Mouse (Mus musculus) E14TG2a.4 (cell line): ENCODE measurements around the gene Kras.

Source experiments
- H3K27me3 ChIP-seq: 2 replicates; pipeline ENCODE4 v1.6.1; 2014; ENCODE audit warnings: low read length, control low read depth; ENCODE audit not compliant: insufficient read depth
- H3K36me3 ChIP-seq: 2 replicates; pipeline ENCODE4 v1.6.1; 2014; ENCODE audit warnings: low read length, control low read depth; ENCODE audit not compliant: insufficient read depth
- H3K4me1 ChIP-seq: replicated peaks from 2 replicates; pipeline ENCODE4 v1.6.1; 2014; ENCODE audit warnings: low read depth, low read length, control low read depth
- H3K4me3 ChIP-seq: replicated peaks from 2 replicates; pipeline ENCODE4 v1.5.1; 2014; ENCODE audit warnings: mild to moderate bottlenecking, low read length
- H3K9me3 ChIP-seq: 2 replicates; pipeline ENCODE4 v1.6.1; 2014; ENCODE audit warnings: low read length, control low read depth
- CTCF ChIP-seq: conservative IDR thresholded peaks from 2 replicates; pipeline ENCODE4 v1.5.1; 2014; ENCODE audit warnings: low read length
- NANOG ChIP-seq: IDR thresholded peaks from 2 replicates; pipeline ENCODE4 v1.6.1; 2014; ENCODE audit warnings: borderline replicate concordance, low read length, mixed read lengths
- POU5F1 ChIP-seq: IDR thresholded peaks from 2 replicates; pipeline ENCODE4 v1.6.1; 2014; ENCODE audit warnings: low read length, borderline replicate concordance

Kras gene

DNA sequence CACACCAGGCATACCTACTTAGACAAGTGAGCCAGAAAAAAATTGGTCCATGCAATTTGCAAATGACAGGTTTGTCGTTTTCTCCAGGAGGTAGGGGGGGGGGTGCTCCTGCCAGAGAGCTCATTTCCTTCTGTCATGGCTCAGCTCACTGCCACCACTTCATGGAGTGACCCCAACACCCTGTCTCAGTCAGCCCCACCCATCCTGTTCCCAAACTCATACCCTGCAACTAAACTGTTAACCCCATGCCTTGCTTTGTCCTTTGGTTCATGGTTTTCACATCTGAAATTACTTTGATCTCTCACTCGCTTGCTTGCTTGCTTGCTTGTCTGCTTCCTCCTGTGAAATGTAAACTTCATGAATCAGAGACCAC lies 6.6 kb upstream of the Kras start:
- Histone ChIP-seq H3K4me3 (no peak overlapping the region), H3K36me3 (no peaks in the 10 kb centered on the region), H3K4me1 (peaks cover 20% of the 10 kb centered on the region), H3K9me3 (no peaks in the 10 kb centered on the region), H3K27me3 (peaks cover 18% of the 10 kb centered on the region)
- TF ChIP-seq CTCF (no peak), NANOG (no peak), POU5F1 (no peak)

GRCm38 (mm10) chr6:145255952-145256700 lies 6.1 kb upstream of the Kras start:
- Histone ChIP-seq H3K27me3 (peaks cover 24% of the 10 kb centered on the region), H3K4me1 (peaks cover 22% of the 10 kb centered on the region), H3K4me3 (no peak overlapping the region), H3K36me3 (no peaks in the 10 kb centered on the region), H3K9me3 (no peaks in the 10 kb centered on the region)
- TF ChIP-seq NANOG (no peak), POU5F1 (no peak), CTCF (no peak)

DNA sequence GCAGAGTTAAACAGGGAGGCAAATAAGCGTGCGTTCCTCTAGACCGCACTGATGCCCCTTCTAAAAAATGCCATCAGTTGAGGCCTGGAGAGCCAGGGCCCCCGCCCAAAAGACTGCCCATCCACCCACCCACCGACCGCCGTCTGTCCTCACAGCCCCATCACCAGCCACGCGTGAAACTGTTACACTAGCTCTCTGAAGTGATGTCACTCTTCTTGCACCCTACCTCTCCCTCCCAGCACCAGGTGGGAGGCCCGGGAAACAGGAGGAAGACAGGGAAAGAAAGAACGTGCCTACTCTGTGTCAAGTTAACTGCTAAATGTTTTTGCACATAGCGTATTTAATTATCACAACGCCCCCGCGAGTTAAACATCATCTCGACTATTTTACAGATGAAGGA lies 781 bp upstream of the Kras start:
- Histone ChIP-seq H3K27me3 (peaks cover 27% of the 10 kb centered on the region), H3K4me3 (peak overlapping the region; percentile 93), H3K4me1 (peaks cover 28% of the 10 kb centered on the region), H3K36me3 (peaks cover 9% of the 10 kb centered on the region), H3K9me3 (no peaks in the 10 kb centered on the region)
- TF ChIP-seq CTCF (no peak), NANOG (no peak), POU5F1 (no peak)

- peaks cover 19% of the 10 kb centered on the region for H3K36me3 ChIP-seq
- no peak for TF ChIP-seq CTCF
- TF ChIP-seq NANOG: no peak
- TF ChIP-seq POU5F1: no peak
- H3K27me3 ChIP-seq: peaks cover 27% of the 10 kb centered on the region
- peaks cover 30% of the 10 kb centered on the region for H3K4me1 ChIP-seq
- no peaks in the 10 kb centered on the region for H3K9me3 ChIP-seq
- H3K4me3 ChIP-seq: peak overlapping the region; percentile 93
Measured at GRCm38 (mm10) chr6:145249291-145250184, 501 bp downstream of the Kras start.

DNA sequence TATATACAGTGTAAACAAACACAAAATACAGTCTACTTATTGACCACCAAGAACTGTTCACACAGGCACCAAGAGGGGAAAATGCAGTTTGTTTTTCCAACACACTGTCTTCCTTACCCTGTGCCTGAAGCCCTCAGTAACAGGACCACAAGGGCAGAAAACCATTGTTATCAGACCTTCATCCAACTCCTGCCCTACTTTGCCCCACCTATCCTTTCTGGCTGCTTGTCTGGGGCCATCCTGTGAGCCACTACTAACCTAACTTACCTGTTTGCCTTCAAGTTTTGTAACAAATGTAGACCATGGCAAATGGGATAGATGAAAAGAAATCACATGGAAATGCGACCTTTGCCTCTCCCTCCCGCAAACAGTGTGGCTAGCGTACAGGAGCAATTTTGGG lies 2.2 kb downstream of the Kras start:
- TF ChIP-seq POU5F1 (no peak), NANOG (no peak), CTCF (no peak)
- Histone ChIP-seq H3K4me1 (peaks cover 30% of the 10 kb centered on the region), H3K9me3 (no peaks in the 10 kb centered on the region), H3K4me3 (peak overlapping the region; percentile 37; the same call in 1 of the 2 replicates), H3K36me3 (peaks cover 29% of the 10 kb centered on the region), H3K27me3 (peaks cover 21% of the 10 kb centered on the region)

DNA sequence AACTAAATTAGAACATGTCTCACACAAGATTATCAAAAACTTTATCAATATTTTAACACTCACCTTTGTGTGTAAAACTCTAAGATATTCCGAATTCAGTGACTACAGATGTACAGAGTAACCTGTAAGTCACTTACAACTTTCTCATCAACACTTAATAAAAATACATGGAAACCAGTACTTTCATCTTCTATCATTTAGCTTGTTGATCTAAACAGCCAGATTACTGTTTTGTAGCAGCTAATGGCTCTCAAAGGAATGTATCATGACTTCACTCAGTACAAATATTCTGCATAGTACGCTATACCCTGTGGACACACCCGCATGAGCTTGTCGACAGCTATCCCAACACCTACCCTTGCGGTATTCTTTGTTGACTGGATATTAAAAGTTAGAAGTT lies 3.2 kb downstream of the Kras start:
- no peaks in the 10 kb centered on the region for H3K9me3 ChIP-seq
- no peak overlapping the region for H3K4me3 ChIP-seq
- H3K4me1 ChIP-seq: peaks cover 32% of the 10 kb centered on the region
- H3K36me3 ChIP-seq: peaks cover 29% of the 10 kb centered on the region
- no peak for TF ChIP-seq CTCF
- no peak for TF ChIP-seq POU5F1
- TF ChIP-seq NANOG: no peak
- H3K27me3 ChIP-seq: peaks cover 10% of the 10 kb centered on the region

DNA sequence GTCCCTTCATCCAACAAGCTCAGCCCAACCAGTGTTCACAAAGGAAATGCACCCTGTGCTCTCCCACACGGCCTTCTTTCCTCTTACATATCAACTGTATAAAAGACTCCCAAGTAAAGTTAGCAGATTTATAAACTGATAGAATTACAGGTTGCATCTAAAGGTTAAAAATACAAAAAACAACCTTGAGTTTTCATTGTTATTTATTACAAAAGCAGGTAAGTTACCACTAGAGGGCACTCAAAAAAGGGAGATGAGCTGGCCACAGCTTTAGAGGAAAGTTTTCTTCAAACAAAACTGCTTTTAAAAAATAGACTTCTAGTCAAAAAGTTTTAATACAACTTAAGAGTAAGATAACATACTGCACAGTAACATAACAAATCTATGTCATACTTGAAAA lies 7.5 kb downstream of the Kras start:
- H3K27me3 ChIP-seq: no peaks in the 10 kb centered on the region
- H3K4me1 ChIP-seq: peaks cover 11% of the 10 kb centered on the region
- no peaks in the 10 kb centered on the region for H3K9me3 ChIP-seq
- peaks cover 58% of the 10 kb centered on the region for H3K36me3 ChIP-seq
- no peak overlapping the region for H3K4me3 ChIP-seq
- peak; percentile 59 for TF ChIP-seq CTCF
- no peak for TF ChIP-seq NANOG

DNA sequence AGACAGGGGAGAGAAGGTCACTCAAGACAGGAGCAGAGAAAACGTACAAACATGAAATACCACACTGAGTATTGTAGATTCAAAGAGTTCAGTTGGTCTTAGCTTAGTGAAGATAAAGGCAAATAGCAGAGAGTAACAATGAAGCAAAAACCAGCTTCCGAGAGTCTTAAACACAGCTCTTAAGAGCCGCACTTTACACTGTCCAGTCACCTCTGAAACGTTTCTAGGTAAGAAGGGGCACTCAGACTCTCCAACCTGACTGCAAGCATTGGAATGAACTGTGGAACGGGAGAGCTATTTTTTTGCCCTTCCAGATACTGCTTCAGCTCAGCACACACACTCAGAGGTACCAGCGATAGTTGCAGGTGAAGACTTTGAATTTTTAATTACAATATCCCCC lies 9.8 kb downstream of the Kras start:
- peaks cover 51% of the 10 kb centered on the region for H3K36me3 ChIP-seq
- no peaks in the 10 kb centered on the region for H3K27me3 ChIP-seq
- TF ChIP-seq POU5F1: no peak

GRCm38 (mm10) chr6:145237148-145237547 lies 12.9 kb downstream of the Kras start:
- Histone ChIP-seq H3K36me3 (peaks cover 42% of the 10 kb centered on the region), H3K9me3 (no peaks in the 10 kb centered on the region), H3K27me3 (no peaks in the 10 kb centered on the region), H3K4me3 (no peak overlapping the region), H3K4me1 (no peaks in the 10 kb centered on the region)
- no peak for TF ChIP-seq NANOG
- TF ChIP-seq POU5F1: no peak
- no peak for TF ChIP-seq CTCF

More for the DNA sequence above, 9.8 kb downstream of the Kras start:
- Histone ChIP-seq H3K4me1 (0 out of 2 replicates have a peak, but pooled peaks cover 4% of the 10 kb centered on the region), H3K4me3 (no peak overlapping the region), H3K9me3 (no peaks in the 10 kb centered on the region)
